Mouse (Mus musculus) myocyte (in vitro differentiated cells): ENCODE data around the gene Cpn1. TPM values are rescaled to one million over a fixed set of nuclear protein-coding genes. Genes with fewer than 3 reads are reported as not detected.

Experiments used
- H3K27me3 ChIP-seq: one replicate; pipeline ENCODE4 v1.6.1; 2011; ENCODE audit not compliant: control insufficient read depth, insufficient read depth, insufficient read length
- H3K36me3 ChIP-seq: one replicate; pipeline ENCODE4 v1.6.1; 2011; ENCODE audit not compliant: control insufficient read depth, insufficient read depth
- H3K4me2 ChIP-seq: one replicate; pipeline ENCODE4 v1.6.1; 2011; ENCODE audit warnings: low read depth, control low read depth
- H3K4me3 ChIP-seq: one replicate; pipeline ENCODE4 v1.5.1; 2011; ENCODE audit warnings: mild to moderate bottlenecking, control low read depth, moderate library complexity
- H3K79me2 ChIP-seq: one replicate; pipeline ENCODE4 v1.6.1; 2011; ENCODE audit not compliant: control insufficient read depth, insufficient read depth
- H3ac ChIP-seq: one replicate; pipeline ENCODE4 v1.6.1; 2011; ENCODE audit not compliant: control insufficient read depth, insufficient read length
- CEBPB ChIP-seq: IDR thresholded peaks from 2 replicates; pipeline ENCODE4 v1.6.1; 2011; ENCODE audit warnings: mild to moderate bottlenecking, moderate library complexity; ENCODE audit not compliant: poor library complexity, insufficient read depth, severe bottlenecking
- E2F4 ChIP-seq: IDR thresholded peaks from one replicate; pipeline ENCODE4 v1.6.1; 2011; ENCODE audit warnings: mild to moderate bottlenecking, control low read depth, moderate library complexity; ENCODE audit not compliant: insufficient read depth
- MAX ChIP-seq: IDR thresholded peaks from one replicate; pipeline ENCODE4 v1.6.1; 2011; ENCODE audit warnings: low read depth, mild to moderate bottlenecking, control low read depth
- MYOD1 ChIP-seq, 3 experiments: IDR thresholded peaks; one replicate each; pipeline ENCODE4 v1.6.1; 2011; ENCODE audit warnings: control low read depth in 2 of 3, low read depth in 2 of 3, mild to moderate bottlenecking in 2 of 3, moderate library complexity in 1 of 3; ENCODE audit not compliant: insufficient read length in 2 of 3, control insufficient read depth in 1 of 3
- MYOG ChIP-seq, 3 experiments: IDR thresholded peaks; one replicate each; pipeline ENCODE4 v1.6.1; 2011; ENCODE audit warnings: control low read depth in 2 of 3, low read depth in 2 of 3, mild to moderate bottlenecking in 2 of 3; ENCODE audit not compliant: insufficient read length in 2 of 3, control insufficient read depth in 1 of 3, insufficient read depth in 1 of 3
- POLR2A ChIP-seq: IDR thresholded peaks from one replicate; pipeline ENCODE4 v1.6.1; 2011; ENCODE audit warnings: low read depth, mild to moderate bottlenecking, control low read depth, moderate library complexity; ENCODE audit not compliant: insufficient read length
- POLR2AphosphoS2 ChIP-seq: IDR thresholded peaks from one replicate; pipeline ENCODE4 v1.6.1; 2011; ENCODE audit warnings: low read depth, control low read depth; ENCODE audit not compliant: insufficient read length
- REST ChIP-seq: IDR thresholded peaks from one replicate; pipeline ENCODE4 v1.6.1; 2011; ENCODE audit warnings: mild to moderate bottlenecking, control low read depth, moderate library complexity; ENCODE audit not compliant: insufficient read depth, insufficient read length
- SRF ChIP-seq: IDR thresholded peaks from one replicate; pipeline ENCODE4 v1.6.1; 2011; ENCODE audit warnings: low read depth; ENCODE audit not compliant: control insufficient read depth, insufficient read length
- TCF12 ChIP-seq: IDR thresholded peaks from one replicate; pipeline ENCODE4 v1.6.1; 2011; ENCODE audit warnings: mild to moderate bottlenecking, control low read depth; ENCODE audit not compliant: poor library complexity, insufficient read depth, severe bottlenecking
- TCF3 ChIP-seq: IDR thresholded peaks from one replicate; pipeline ENCODE4 v1.6.1; 2011; ENCODE audit warnings: low read depth, control low read depth; ENCODE audit not compliant: insufficient read length
- USF1 ChIP-seq: IDR thresholded peaks from one replicate; pipeline ENCODE4 v1.6.1; 2011; ENCODE audit warnings: low read depth, mild to moderate bottlenecking, control low read depth, moderate library complexity
- polyA plus RNA-seq: library from polyadenylated mRNA; unstranded; fragments of >200 nt; fragmentation: generic; extraction: Trizol; gene quantifications from one replicate; pipeline ENCODE4 v1.2.1, GENCODE M21; 2012; ENCODE audit warnings: missing spikeins

The Cpn1 gene
- polyA plus RNA-seq, 1 experiment: not detected

DNA sequence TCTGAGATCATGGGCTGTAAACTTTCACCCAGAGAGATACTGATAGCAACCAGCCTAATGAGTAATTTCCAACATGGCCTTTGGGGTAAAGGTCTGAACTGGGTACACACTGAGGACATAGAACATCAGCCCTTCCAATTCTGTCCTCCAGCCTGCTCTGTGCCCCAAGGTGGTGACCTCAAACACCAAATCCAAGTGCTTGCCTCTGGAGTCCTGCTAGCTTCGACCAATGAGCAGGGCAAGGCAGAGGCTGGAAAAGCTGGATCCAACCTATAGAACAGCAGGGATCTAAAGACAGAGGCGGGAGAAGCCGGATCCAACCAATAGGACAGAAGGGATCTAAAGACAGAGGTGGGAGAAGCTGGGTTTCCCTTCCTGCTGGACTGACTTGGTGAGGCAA, 67.5 kb downstream of the Cpn1 start:
- peaks cover 5% of the 10 kb centered on the region for H3K79me2 ChIP-seq
- no peaks in the 10 kb centered on the region for H3K27me3 ChIP-seq
- H3K4me3 ChIP-seq: no peak overlapping the region
- no peak overlapping the region for H3K4me2 ChIP-seq
- TF ChIP-seq SRF (no peak), POLR2A (no peak), USF1 (no peak), TCF3 (no peak), MYOD1 (IDR thresholded peaks at IDR 0.05; ENCODE audit: control insufficient read depth in 1 of 3, insufficient read length in 2 of 3, low read depth in 2 of 3) (no peak), REST (no peak), TCF12 (no peak), E2F4 (no peak), MAX (no peak)
- no peaks in the 10 kb centered on the region for H3K36me3 ChIP-seq
- no peak overlapping the region for H3ac ChIP-seq

DNA sequence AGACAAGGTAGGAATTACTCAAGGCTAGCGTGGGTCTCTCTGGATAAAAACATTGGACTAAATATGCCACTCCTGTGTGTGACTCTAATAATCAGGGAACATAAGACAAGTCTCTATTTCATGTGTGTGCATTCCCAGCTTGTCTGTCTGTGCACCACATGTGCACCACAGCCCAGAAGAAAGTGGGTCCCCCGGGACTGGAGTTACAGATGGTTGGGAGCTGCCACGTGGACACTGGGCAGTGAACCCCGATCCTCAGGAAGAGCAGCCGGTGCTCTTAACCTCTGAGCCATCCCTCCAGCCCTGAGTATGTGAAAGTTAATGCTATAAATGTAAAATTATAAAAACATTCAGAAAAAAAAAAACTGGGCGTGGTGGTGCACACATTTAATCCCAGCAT, 68.6 kb downstream of the Cpn1 start:
- no peak for TF ChIP-seq CEBPB
- no peak for TF ChIP-seq MAX
- TF ChIP-seq TCF12: no peak
- TF ChIP-seq POLR2AphosphoS2: no peak
- Histone ChIP-seq H3ac (no peak overlapping the region), H3K4me2 (no peak overlapping the region), H3K4me3 (no peak overlapping the region), H3K36me3 (no peaks in the 10 kb centered on the region), H3K79me2 (peaks cover 5% of the 10 kb centered on the region), H3K27me3 (no peaks in the 10 kb centered on the region)

DNA sequence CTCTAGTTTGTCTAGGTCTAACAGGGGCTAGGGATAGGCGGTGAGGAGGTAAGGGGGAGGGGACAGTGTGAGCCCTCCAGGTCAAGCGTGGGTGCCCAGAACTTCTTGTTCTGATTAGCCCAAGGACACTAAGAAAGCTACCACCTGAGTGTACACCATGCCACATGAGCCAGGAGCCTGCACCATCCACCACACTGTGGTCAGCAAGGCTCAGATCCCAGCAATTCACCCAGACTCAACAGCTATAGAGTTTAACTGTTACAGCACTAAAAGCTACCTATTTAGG, 69.0 kb downstream of the Cpn1 start:
- H3K4me2 ChIP-seq: peak overlapping the region; percentile 69
- H3K79me2 ChIP-seq: peaks cover 5% of the 10 kb centered on the region
- no peak for TF ChIP-seq POLR2AphosphoS2
- no peak for TF ChIP-seq SRF
- TF ChIP-seq REST: no peak
- no peak for TF ChIP-seq MYOG (IDR thresholded peaks at IDR 0.05; ENCODE audit: control insufficient read depth in 1 of 3, insufficient read depth in 1 of 3, insufficient read length in 2 of 3, low read depth in 2 of 3)
- TF ChIP-seq TCF3: no peak
- TF ChIP-seq USF1: no peak
- TF ChIP-seq CEBPB: no peak
- TF ChIP-seq POLR2A: no peak
- no peak for TF ChIP-seq MYOD1 (IDR thresholded peaks at IDR 0.05; ENCODE audit: control insufficient read depth in 1 of 3, insufficient read length in 2 of 3, low read depth in 2 of 3)
- H3K36me3 ChIP-seq: no peaks in the 10 kb centered on the region
- no peak overlapping the region for H3ac ChIP-seq
- no peak overlapping the region for H3K4me3 ChIP-seq
- H3K27me3 ChIP-seq: no peaks in the 10 kb centered on the region

DNA sequence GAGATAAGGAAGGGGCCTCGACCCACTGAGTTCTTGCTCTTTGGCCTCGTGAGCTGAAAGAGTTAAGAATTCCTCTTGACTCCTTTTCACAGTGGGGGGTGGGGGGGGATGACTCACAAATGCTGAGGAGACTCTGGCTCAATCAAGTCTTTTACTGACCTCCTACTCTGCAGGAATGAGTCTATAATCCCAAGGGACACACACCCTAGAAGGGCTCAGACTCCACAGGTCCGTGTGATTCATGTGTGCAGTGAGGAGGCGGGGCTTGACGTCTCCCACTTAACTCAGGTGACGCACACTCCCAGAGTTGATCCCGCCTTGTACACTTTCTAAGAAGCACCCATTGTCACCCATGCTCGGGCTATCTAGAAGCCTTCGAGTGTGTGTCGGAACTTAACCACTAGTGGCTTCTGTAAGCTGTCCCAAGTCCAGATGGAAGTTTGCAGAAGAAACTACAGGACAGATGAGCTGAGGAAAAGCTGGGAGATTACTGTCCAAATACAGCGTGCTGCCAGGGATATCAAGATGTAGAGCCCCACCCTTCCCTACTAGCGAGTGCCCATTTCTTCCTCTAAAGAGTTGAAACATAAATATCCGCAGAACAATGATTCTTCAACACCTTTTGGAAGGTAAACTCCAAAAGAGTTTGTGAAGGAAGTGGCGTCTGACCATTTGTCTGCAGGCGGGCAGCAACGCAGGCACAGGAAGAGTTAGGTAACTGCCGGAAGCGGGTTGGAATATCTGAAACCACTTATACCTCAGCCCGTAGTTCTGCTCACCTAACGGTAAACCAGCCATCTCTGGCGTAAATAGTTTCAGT, 69.6 kb downstream of the Cpn1 start:
- peaks cover 5% of the 10 kb centered on the region for H3K79me2 ChIP-seq
- H3K36me3 ChIP-seq: no peaks in the 10 kb centered on the region
- no peak for TF ChIP-seq CEBPB
- TF ChIP-seq MAX: no peak
- no peak for TF ChIP-seq POLR2A
- no peak for TF ChIP-seq USF1
- TF ChIP-seq MYOG (IDR thresholded peaks at IDR 0.05; ENCODE audit: control insufficient read depth in 1 of 3, insufficient read depth in 1 of 3, insufficient read length in 2 of 3, low read depth in 2 of 3): no peak
- no peak for TF ChIP-seq E2F4
- TF ChIP-seq TCF12: no peak
- no peak for TF ChIP-seq POLR2AphosphoS2
- TF ChIP-seq MYOD1 (IDR thresholded peaks at IDR 0.05; ENCODE audit: control insufficient read depth in 1 of 3, insufficient read length in 2 of 3, low read depth in 2 of 3): no peak
- TF ChIP-seq TCF3: no peak
- TF ChIP-seq SRF: no peak
- no peak for TF ChIP-seq REST
- H3K4me2 ChIP-seq: peak overlapping the region; percentile 69
- H3K27me3 ChIP-seq: no peaks in the 10 kb centered on the region
- no peak overlapping the region for H3ac ChIP-seq
- H3K4me3 ChIP-seq: no peak overlapping the region

DNA sequence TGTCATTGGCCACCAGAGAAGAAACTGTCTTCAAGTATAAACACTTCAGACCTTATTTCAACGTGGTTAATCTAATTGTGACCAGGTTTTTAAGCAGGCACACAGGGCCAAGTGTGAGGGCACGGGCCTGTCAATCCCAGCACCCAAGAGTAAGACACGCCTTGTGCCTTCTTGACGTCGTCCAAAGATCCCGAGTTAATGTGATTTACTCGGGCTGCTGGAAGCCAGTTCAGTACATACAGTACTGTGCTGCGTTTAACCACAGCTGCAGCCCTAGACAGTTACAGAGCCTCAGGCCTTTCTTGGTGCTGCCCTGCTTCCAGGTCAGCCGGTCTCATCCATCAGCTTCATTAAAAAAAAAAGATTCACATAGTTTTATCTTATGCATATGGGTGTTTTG, 70.9 kb downstream of the Cpn1 start:
- no peaks in the 10 kb centered on the region for H3K27me3 ChIP-seq
- H3K4me2 ChIP-seq: peak overlapping the region; percentile 3
- no peaks in the 10 kb centered on the region for H3K36me3 ChIP-seq
- no peak for TF ChIP-seq E2F4
- no peak for TF ChIP-seq MYOG (IDR thresholded peaks at IDR 0.05; ENCODE audit: control insufficient read depth in 1 of 3, insufficient read depth in 1 of 3, insufficient read length in 2 of 3, low read depth in 2 of 3)
- H3K4me3 ChIP-seq: no peak overlapping the region
- peaks cover 5% of the 10 kb centered on the region for H3K79me2 ChIP-seq
- no peak overlapping the region for H3ac ChIP-seq
